Mouse (Mus musculus): ENCODE data around the gene Plekhs1.

- TF ChIP-seq EP300 (IDR thresholded peaks at IDR 0.05; ENCODE audit: insufficient read depth, low read depth, low read length) (no peak), CTCF (IDR thresholded peaks at IDR 0.05) (no peak)
Measured at GRCm38 (mm10) chr19:56461522-56462101, at the start of gene Plekhs1.

All from heart, adult 2 months (tissue).